Mouse (Mus musculus) kidney, postnatal 4 days (tissue): ENCODE data around the gene Man2a2.
"Not testable (repeated sequence)": the region's sequence is repeated elsewhere in the genome, so short reads cannot be mapped to it uniquely, and the experiment has no call there.

Experiments used
- DNase-seq, 2 experiments: peaks; one replicate each; pipeline ENCODE4 v3.0.0; 2021; ENCODE audit warnings: mixed read lengths in 2 of 2

The Man2a2 gene

GRCm38 (mm10) chr7:80331433-80331832 is 39.7 kb downstream of the Man2a2 start:
- DNase-seq: no peak

- no peak for DNase-seq
Measured at GRCm38 (mm10) chr7:80330278-80330677, 40.9 kb downstream of the Man2a2 start.

GRCm38 (mm10) chr7:80326076-80326475 is 45.1 kb downstream of the Man2a2 start:
- DNase-seq: no peak

GRCm38 (mm10) chr7:80325292-80325868 is 45.8 kb downstream of the Man2a2 start:
- DNase-seq: no peak

GRCm38 (mm10) chr7:80324816-80325119 is 46.4 kb downstream of the Man2a2 start:
- DNase-seq: not testable (repeated sequence)

GRCm38 (mm10) chr7:80324043-80324815 is 46.9 kb downstream of the Man2a2 start, which contains the start of gene Rccd1:
Rccd1 (minus strand) TSS chr7:80324454.
- peak; percentile 97 to 98 for DNase-seq

- no peak for DNase-seq
Measured at GRCm38 (mm10) chr7:80323336-80323735, 47.8 kb downstream of the Man2a2 start.

GRCm38 (mm10) chr7:80319846-80320496 is 51.2 kb downstream of the Man2a2 start:
- no peak for DNase-seq

GRCm38 (mm10) chr7:80318670-80319069 is 52.5 kb downstream of the Man2a2 start:
- DNase-seq: no peak

- DNase-seq: no peak
Measured at GRCm38 (mm10) chr7:80317439-80318115, 53.6 kb downstream of the Man2a2 start.

GRCm38 (mm10) chr7:80315733-80316132 is 55.4 kb downstream of the Man2a2 start:
- no peak for DNase-seq

GRCm38 (mm10) chr7:80310771-80311170 is 60.4 kb downstream of the Man2a2 start:
- DNase-seq: no peak

GRCm38 (mm10) chr7:80307766-80308165 is 63.4 kb downstream of the Man2a2 start:
- no peak for DNase-seq

GRCm38 (mm10) chr7:80301522-80301921 is 69.7 kb downstream of the Man2a2 start:
- DNase-seq: no peak

- no peak for DNase-seq
Measured at GRCm38 (mm10) chr7:80299568-80299967, 71.6 kb downstream of the Man2a2 start.
